Mouse (Mus musculus): Measurements from ENCODE around the gene Rapgef1. TPM values are rescaled to one million over a fixed set of nuclear protein-coding genes. Genes with fewer than 3 reads are reported as not detected.

Rapgef1 gene
- polyA plus RNA-seq, 1 experiment from 2014 or later, result 13.8 TPM

DNA sequence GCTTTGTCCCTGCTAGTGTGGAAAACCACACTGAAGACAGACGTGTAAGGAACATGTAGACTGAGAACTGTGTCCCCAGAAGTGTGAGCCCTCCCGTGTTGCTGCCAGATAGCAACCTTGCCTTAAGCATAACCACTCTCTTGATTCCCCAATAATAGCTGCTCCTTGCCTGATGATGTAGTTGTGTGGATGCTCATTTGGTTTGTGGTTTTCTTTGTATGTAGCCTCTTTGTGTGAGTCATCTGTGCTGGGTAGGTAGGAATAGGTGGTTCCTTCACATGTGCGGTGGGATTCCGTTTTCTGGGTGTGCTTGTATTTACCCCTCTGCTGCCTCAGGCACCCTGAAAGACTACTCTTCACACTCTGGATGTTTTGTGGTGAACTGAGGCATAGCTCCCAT, 49.4 kb downstream of the Rapgef1 start:
- Histone ChIP-seq H3K4me2 (replicated peaks; ENCODE audit: low read depth, low read length) (no peak overlapping the region), H3K9me3 (ENCODE audit: control insufficient read depth, low read depth, low read length) (no peaks in the 10 kb centered on the region), H3K9ac (replicated peaks; ENCODE audit: low read depth, low read length) (no peak overlapping the region), H3K4me1 (ENCODE audit: control insufficient read depth, insufficient read depth, low read length) (peaks cover 40% of the 10 kb centered on the region), H3K27me3 (ENCODE audit: control insufficient read depth, insufficient read depth, low read length) (no peaks in the 10 kb centered on the region), H3K36me3 (ENCODE audit: control insufficient read depth, insufficient read depth, low read length) (no peaks in the 10 kb centered on the region), H3K27ac (ENCODE audit: low read length) (no peak overlapping the region), H3K4me3 (ENCODE audit: low read depth, low read length) (no peak overlapping the region)
- WGBS, result 91% methylated on average over 4 of the region's 4 CpGs
- ATAC-seq (ENCODE audit: insufficient number of reproducible peaks, insufficient read depth, low FRiP score, low read depth), result no peak

DNA sequence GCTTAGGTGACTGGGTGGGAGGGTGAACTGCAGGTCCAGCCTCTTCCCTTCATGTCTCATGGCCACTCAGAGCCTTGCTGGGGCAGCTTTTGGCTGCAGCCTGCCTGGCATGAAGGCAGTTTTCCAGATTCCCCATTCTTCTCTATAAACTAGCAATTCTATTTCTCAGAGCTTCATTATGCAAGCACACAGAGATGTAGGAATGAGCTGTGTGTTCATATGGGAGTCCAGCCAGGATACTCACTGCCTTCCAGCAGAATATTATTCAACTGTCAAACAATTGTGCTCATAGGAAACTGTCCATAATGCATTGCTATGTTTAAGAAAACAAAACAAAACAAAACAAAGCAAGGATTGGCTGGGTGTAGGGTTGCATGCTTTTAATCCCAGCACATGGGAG, 50.2 kb downstream of the Rapgef1 start:
- Histone ChIP-seq H3K27ac (ENCODE audit: low read length) (no peak overlapping the region; the same call in 1 of the 2 replicates), H3K4me3 (ENCODE audit: low read depth, low read length) (no peak overlapping the region), H3K27me3 (ENCODE audit: control insufficient read depth, insufficient read depth, low read length) (no peaks in the 10 kb centered on the region), H3K4me1 (ENCODE audit: control insufficient read depth, insufficient read depth, low read length) (peaks cover 40% of the 10 kb centered on the region), H3K9ac (replicated peaks; ENCODE audit: low read depth, low read length) (no peak overlapping the region), H3K9me3 (ENCODE audit: control insufficient read depth, low read depth, low read length) (no peaks in the 10 kb centered on the region), H3K36me3 (ENCODE audit: control insufficient read depth, insufficient read depth, low read length) (no peaks in the 10 kb centered on the region), H3K4me2 (replicated peaks; ENCODE audit: low read depth, low read length) (no peak overlapping the region)
- no peak for ATAC-seq (ENCODE audit: insufficient number of reproducible peaks, insufficient read depth, low FRiP score, low read depth)

DNA sequence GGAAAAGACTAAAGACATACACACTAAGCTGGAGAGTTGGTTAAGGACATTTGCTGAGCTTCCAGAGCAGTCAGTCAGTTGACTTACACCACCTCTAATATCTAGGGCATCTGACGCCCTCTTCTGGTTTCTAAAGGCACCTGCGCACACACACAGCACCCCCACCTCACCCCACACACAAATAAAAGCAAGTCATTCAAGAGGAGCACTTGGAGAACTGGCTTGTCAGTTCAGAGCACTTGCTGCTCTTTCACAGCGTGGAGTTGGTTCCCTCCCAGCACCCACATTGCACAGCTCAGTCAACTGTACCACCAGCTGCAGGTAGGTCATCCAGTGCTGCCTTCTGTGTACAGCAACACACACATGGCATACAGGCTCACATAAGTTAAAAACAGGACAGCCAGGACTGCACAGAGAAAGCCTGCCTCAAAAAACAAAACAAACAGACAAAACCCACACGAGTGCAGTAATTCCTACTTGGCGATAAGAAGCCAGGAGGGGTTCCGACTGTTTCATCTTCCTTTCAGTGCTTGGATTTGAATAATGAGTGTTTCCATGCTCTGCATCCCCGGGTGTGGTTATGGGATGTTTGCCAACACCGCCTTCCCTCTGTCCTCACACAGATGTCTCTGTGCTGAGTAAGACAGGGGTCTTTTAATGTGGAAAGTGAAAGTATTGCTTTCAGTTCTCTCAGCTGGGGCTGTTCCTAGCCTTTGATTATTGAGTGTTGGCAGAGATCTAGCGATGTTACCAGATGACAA, 50.9 kb downstream of the Rapgef1 start:
- Histone ChIP-seq H3K27me3 (ENCODE audit: control insufficient read depth, insufficient read depth, low read length) (no peaks in the 10 kb centered on the region), H3K9ac (replicated peaks; ENCODE audit: low read depth, low read length) (no peak overlapping the region), H3K9me3 (ENCODE audit: control insufficient read depth, low read depth, low read length) (no peaks in the 10 kb centered on the region), H3K4me2 (replicated peaks; ENCODE audit: low read depth, low read length) (no peak overlapping the region), H3K4me3 (ENCODE audit: low read depth, low read length) (no peak overlapping the region), H3K27ac (ENCODE audit: low read length) (no peak overlapping the region; the same call in 1 of the 2 replicates), H3K4me1 (ENCODE audit: control insufficient read depth, insufficient read depth, low read length) (peaks cover 40% of the 10 kb centered on the region), H3K36me3 (ENCODE audit: control insufficient read depth, insufficient read depth, low read length) (no peaks in the 10 kb centered on the region)
- no peak for ATAC-seq (ENCODE audit: insufficient number of reproducible peaks, insufficient read depth, low FRiP score, low read depth)
- WGBS, result 41% methylated on average over 9 of the region's 9 CpGs

DNA sequence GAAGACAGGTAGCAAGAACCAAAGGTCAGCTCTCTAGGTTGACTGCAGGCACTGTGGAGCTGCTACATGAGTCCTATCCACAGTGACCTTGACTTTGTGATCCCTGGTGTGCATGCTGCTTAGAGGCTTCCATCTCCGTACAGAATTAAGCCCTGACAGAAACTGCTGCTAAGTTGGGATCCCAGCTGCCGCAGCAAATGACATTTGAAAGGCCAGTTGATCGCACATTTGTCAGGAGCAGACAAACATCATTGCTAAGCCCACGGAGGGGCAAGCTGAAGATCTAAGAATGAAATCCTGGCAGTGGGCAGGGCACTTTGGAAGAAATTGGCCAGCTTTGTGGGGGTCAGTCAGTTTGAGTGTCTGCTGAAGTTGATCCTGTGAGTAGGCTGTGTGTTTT, 51.9 kb downstream of the Rapgef1 start:
- Histone ChIP-seq H3K4me3 (ENCODE audit: low read depth, low read length) (no peak overlapping the region), H3K36me3 (ENCODE audit: control insufficient read depth, insufficient read depth, low read length) (no peaks in the 10 kb centered on the region), H3K9me3 (ENCODE audit: control insufficient read depth, low read depth, low read length) (no peaks in the 10 kb centered on the region), H3K9ac (replicated peaks; ENCODE audit: low read depth, low read length) (no peak overlapping the region), H3K4me2 (replicated peaks; ENCODE audit: low read depth, low read length) (no peak overlapping the region), H3K27me3 (ENCODE audit: control insufficient read depth, insufficient read depth, low read length) (no peaks in the 10 kb centered on the region), H3K4me1 (ENCODE audit: control insufficient read depth, insufficient read depth, low read length) (peaks cover 40% of the 10 kb centered on the region), H3K27ac (ENCODE audit: low read length) (no peak overlapping the region)
- 74% methylated on average over 4 of the region's 4 CpGs for WGBS
- ATAC-seq (ENCODE audit: insufficient number of reproducible peaks, insufficient read depth, low FRiP score, low read depth), result no peak

DNA sequence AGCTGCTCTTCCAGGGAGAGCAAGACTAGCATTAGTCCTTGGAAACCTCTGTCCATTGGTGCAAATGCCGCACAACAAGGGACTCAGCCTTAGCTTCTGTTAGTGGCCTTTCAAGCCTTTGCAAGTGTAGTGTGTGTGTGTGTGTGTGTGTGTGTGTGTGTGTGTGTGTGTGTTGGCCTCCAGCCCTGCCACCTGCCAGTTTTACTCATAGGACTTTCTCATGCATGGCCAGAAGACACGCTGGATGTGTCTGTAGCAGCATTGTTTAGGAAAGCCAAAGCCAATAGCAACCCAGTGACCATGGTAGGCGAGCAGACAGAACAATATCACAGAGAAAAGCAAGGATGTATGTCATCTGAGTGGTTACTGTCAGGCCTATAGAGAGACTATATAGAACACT, 52.3 kb downstream of the Rapgef1 start:
- Histone ChIP-seq H3K27me3 (ENCODE audit: control insufficient read depth, insufficient read depth, low read length) (no peaks in the 10 kb centered on the region), H3K9ac (replicated peaks; ENCODE audit: low read depth, low read length) (no peak overlapping the region), H3K9me3 (ENCODE audit: control insufficient read depth, low read depth, low read length) (no peaks in the 10 kb centered on the region), H3K4me1 (ENCODE audit: control insufficient read depth, insufficient read depth, low read length) (peaks cover 40% of the 10 kb centered on the region), H3K36me3 (ENCODE audit: control insufficient read depth, insufficient read depth, low read length) (no peaks in the 10 kb centered on the region), H3K4me2 (replicated peaks; ENCODE audit: low read depth, low read length) (no peak overlapping the region), H3K27ac (ENCODE audit: low read length) (no peak overlapping the region), H3K4me3 (ENCODE audit: low read depth, low read length) (no peak overlapping the region)
- 85% methylated on average over 3 of the region's 3 CpGs for WGBS
- no peak for ATAC-seq (ENCODE audit: insufficient number of reproducible peaks, insufficient read depth, low FRiP score, low read depth)

DNA sequence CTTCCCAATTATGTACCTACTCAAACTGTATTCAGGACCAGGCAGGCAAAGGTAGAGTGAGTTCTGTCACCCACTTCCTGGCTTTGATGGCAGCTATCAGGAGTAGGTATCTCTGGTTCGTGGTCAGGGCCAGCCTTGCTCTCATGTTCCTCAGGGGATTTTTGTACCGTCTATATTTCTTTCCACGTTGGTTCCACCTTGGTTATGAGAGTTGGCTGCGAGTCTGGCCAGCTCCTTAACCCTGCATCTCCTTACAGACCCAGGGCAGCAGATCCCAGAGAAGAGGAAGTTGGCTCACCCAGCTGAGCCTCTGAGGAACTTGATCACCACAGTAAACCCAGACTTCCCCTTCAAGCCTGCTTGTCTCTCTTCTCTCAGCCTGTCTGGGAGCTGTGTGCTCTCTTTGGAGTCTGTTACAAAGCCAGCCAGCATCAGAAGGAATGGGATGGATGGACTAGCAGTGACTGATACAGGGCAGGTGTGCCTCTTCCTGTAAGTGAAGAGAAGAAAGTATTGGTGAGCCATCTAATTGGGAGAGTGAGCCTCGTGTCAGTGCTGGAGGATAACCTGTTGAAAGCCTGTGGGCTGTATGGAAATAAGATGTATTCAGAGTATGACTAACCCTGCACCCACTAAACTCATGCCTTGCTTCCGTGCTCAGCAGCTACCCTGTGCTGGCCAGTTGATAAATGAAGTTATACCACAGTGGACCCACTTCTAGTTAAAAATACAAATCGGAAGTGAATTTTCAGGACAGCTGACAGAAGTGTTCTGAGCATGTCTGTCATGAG, 53.4 kb downstream of the Rapgef1 start:
- WGBS, result 79% methylated on average over 7 of the region's 7 CpGs
- no peak overlapping the region for H3K27ac ChIP-seq (ENCODE audit: low read length)
- H3K4me1 ChIP-seq (ENCODE audit: control insufficient read depth, insufficient read depth, low read length), result peaks cover 31% of the 10 kb centered on the region
- no peaks in the 10 kb centered on the region for H3K36me3 ChIP-seq (ENCODE audit: control insufficient read depth, insufficient read depth, low read length)
- H3K9me3 ChIP-seq (ENCODE audit: control insufficient read depth, low read depth, low read length), result no peaks in the 10 kb centered on the region
- H3K4me2 ChIP-seq (replicated peaks; ENCODE audit: low read depth, low read length), result no peak overlapping the region
- no peak for ATAC-seq (ENCODE audit: insufficient number of reproducible peaks, insufficient read depth, low FRiP score, low read depth)
- H3K27me3 ChIP-seq (ENCODE audit: control insufficient read depth, insufficient read depth, low read length), result no peaks in the 10 kb centered on the region
- H3K9ac ChIP-seq (replicated peaks; ENCODE audit: low read depth, low read length), result no peak overlapping the region
- no peak overlapping the region for H3K4me3 ChIP-seq (ENCODE audit: low read depth, low read length)

DNA sequence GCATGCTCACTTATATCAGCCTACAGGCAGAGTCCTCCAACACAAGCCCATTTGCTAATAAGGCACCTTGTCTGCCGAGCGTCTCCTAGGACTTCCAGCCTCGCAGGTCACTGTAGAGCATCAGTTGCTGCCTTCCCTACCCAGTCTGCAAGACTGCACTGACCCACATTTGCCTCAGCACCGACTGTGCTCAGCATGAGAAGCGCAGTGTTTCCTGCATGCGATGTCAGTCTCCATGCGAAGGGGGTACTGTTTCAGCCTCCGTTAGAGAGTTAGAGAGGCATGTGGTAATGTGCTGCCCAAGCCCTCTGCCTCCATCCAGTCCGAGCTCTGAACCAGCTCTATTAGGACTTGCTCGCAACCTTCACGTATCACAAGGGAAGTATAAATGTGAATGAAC, 54.6 kb downstream of the Rapgef1 start:
- no peak overlapping the region for H3K4me3 ChIP-seq (ENCODE audit: low read depth, low read length)
- WGBS, result 81% methylated on average over 11 of the region's 11 CpGs
- no peak overlapping the region for H3K4me2 ChIP-seq (replicated peaks; ENCODE audit: low read depth, low read length)
- no peaks in the 10 kb centered on the region for H3K27me3 ChIP-seq (ENCODE audit: control insufficient read depth, insufficient read depth, low read length)
- H3K4me1 ChIP-seq (ENCODE audit: control insufficient read depth, insufficient read depth, low read length), result peaks cover 33% of the 10 kb centered on the region
- H3K27ac ChIP-seq (ENCODE audit: low read length), result no peak overlapping the region
- ATAC-seq (ENCODE audit: insufficient number of reproducible peaks, insufficient read depth, low FRiP score, low read depth), result no peak
- no peaks in the 10 kb centered on the region for H3K36me3 ChIP-seq (ENCODE audit: control insufficient read depth, insufficient read depth, low read length)
- no peaks in the 10 kb centered on the region for H3K9me3 ChIP-seq (ENCODE audit: control insufficient read depth, low read depth, low read length)
- H3K9ac ChIP-seq (replicated peaks; ENCODE audit: low read depth, low read length), result no peak overlapping the region

DNA sequence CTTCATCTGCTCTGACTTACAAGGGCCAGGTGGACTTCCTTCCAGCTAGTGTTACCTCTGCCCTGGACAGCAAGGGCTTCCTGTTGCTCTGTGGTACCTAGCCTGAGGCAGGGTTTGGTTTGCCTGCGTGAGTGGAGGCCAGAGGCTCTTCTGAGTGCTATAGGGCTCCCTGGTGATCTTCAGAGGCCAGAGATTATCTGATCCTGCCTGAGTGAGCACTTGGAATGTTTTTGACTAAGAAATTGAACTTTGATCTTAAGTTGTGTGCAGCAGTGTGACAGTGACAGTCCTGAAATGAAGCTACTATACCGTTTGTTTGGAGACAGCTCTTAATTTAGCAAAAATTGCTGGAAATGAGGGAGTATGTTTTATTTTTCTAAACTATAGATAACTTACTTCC, 55.0 kb downstream of the Rapgef1 start:
- no peak overlapping the region for H3K4me3 ChIP-seq (ENCODE audit: low read depth, low read length)

More for the DNA sequence above, 55.0 kb downstream of the Rapgef1 start:
- no peak overlapping the region for H3K4me2 ChIP-seq (replicated peaks; ENCODE audit: low read depth, low read length)
- no peaks in the 10 kb centered on the region for H3K36me3 ChIP-seq (ENCODE audit: control insufficient read depth, insufficient read depth, low read length)
- no peak for ATAC-seq (ENCODE audit: insufficient number of reproducible peaks, insufficient read depth, low FRiP score, low read depth)
- H3K27me3 ChIP-seq (ENCODE audit: control insufficient read depth, insufficient read depth, low read length), result no peaks in the 10 kb centered on the region
- peaks cover 30% of the 10 kb centered on the region for H3K4me1 ChIP-seq (ENCODE audit: control insufficient read depth, insufficient read depth, low read length)
- H3K9me3 ChIP-seq (ENCODE audit: control insufficient read depth, low read depth, low read length), result no peaks in the 10 kb centered on the region
- WGBS, result 68% methylated on average over 2 of the region's 2 CpGs
- no peak overlapping the region for H3K9ac ChIP-seq (replicated peaks; ENCODE audit: low read depth, low read length)
- H3K27ac ChIP-seq (ENCODE audit: low read length), result no peak overlapping the region
